Mouse (Mus musculus) liver, postnatal 0 days (tissue): ENCODE measurements around the gene Mknk1. TPM values are rescaled to one million over a fixed set of nuclear protein-coding genes. Genes with fewer than 3 reads are reported as not detected.

ENCODE experiments used
- ATAC-seq: fragments of 200-750 bp; cut with Nextera tagmentation; 2 replicates; pipeline ENCODE4 v1.8.0; 2017; ENCODE audit warnings: mild to moderate bottlenecking, moderate library complexity
- DNase-seq: peaks from one replicate; pipeline ENCODE4 v3.0.0-alpha.2; 2016
- H3K27ac ChIP-seq: fragments of 300-500 bp; sonication (generic); 2 replicates; pipeline ENCODE4 v1.5.1; 2014; ENCODE audit warnings: antibody characterized with exemption, moderate library complexity, mild to moderate bottlenecking, low read depth
- H3K27me3 ChIP-seq: fragments of 300-500 bp; sonication (generic); 2 replicates; pipeline ENCODE4 v1.6.1; 2014; ENCODE audit warnings: low read length, control low read depth, mixed read lengths; ENCODE audit not compliant: insufficient read depth
- H3K36me3 ChIP-seq: fragments of 300-500 bp; sonication (generic); replicated peaks from 2 replicates; pipeline ENCODE4 v1.6.1; 2014; ENCODE audit warnings: mild to moderate bottlenecking, control low read depth, low read length, moderate library complexity, mixed read lengths; ENCODE audit not compliant: insufficient read depth
- H3K4me1 ChIP-seq: fragments of 300-500 bp; sonication (generic); 2 replicates; pipeline ENCODE4 v1.6.1; 2014; ENCODE audit warnings: antibody characterized with exemption, mild to moderate bottlenecking, control low read depth; ENCODE audit not compliant: insufficient read depth
- H3K4me2 ChIP-seq: fragments of 300-500 bp; sonication (generic); 2 replicates; pipeline ENCODE4 v1.6.1; 2014; ENCODE audit warnings: low read depth, mild to moderate bottlenecking, low read length, moderate library complexity, mixed read lengths
- H3K4me3 ChIP-seq: fragments of 300-500 bp; sonication (generic); 2 replicates; pipeline ENCODE4 v1.5.1; 2014; ENCODE audit warnings: low read depth, low read length
- H3K9ac ChIP-seq: fragments of 300-500 bp; sonication (generic); replicated peaks from 2 replicates; pipeline ENCODE4 v1.6.1; 2014; ENCODE audit warnings: mild to moderate bottlenecking, moderate library complexity
- H3K9me3 ChIP-seq: fragments of 300-500 bp; sonication (generic); 2 replicates; pipeline ENCODE4 v1.6.1; 2016; ENCODE audit warnings: mild to moderate bottlenecking, control low read depth, low read length, mixed read lengths
- CTCF ChIP-seq: sonication (generic); IDR thresholded peaks from 2 replicates; pipeline ENCODE4 v1.5.1; 2016; ENCODE audit warnings: antibody characterized with exemption, low read depth
- EP300 ChIP-seq: IDR thresholded peaks from 2 replicates; pipeline ENCODE4 v1.6.1; 2016; ENCODE audit warnings: antibody characterized with exemption, low read depth, mild to moderate bottlenecking
- WGBS: fragments of 180-500 bp; shearing (Covaris S2); extraction: QIAGEN DNeasy Blood & Tissue Kit; methylation state at CpG from one replicate; pipeline ENCODE4 v1.1.7; 2014; ENCODE audit not compliant: insufficient replicate concordance; 5-methylcytosine and 5-hydroxymethylcytosine counted together
- polyA plus RNA-seq: library from polyadenylated mRNA; unstranded; fragments of >200 nt; fragmentation: Nextera tagmentation; extraction: Ambion mirVana; gene quantifications from 2 replicates; pipeline ENCODE4 v1.2.1, GENCODE M21; 2015

Mknk1 gene
- polyA plus RNA-seq, 1 experiment from 2014 or later: 37.0 TPM

GRCm38 (mm10) chr4:115857293-115857883, 18.4 kb downstream of the Mknk1 start:
- ATAC-seq (peak; percentile 51), DNase-seq (peak; percentile 47)
- Histone ChIP-seq H3K9me3 (no peaks in the 10 kb centered on the region), H3K4me2 (no peak overlapping the region), H3K4me3 (no peak overlapping the region), H3K36me3 (peaks cover 75% of the 10 kb centered on the region), H3K27me3 (no peaks in the 10 kb centered on the region), H3K27ac (0 out of 2 replicates have a peak overlapping the region, but pooled peaks have one; percentile 44), H3K4me1 (peaks cover 29% of the 10 kb centered on the region), H3K9ac (no peak overlapping the region)
- 56% methylated on average over 9 of the region's 9 CpGs for WGBS
- TF ChIP-seq CTCF (no peak), EP300 (no peak)

- no peak overlapping the region for H3K27ac ChIP-seq
- H3K4me2 ChIP-seq: no peak overlapping the region
- no peak overlapping the region for H3K9ac ChIP-seq
- peaks cover 80% of the 10 kb centered on the region for H3K36me3 ChIP-seq
- H3K27me3 ChIP-seq: no peaks in the 10 kb centered on the region
- no peak for TF ChIP-seq EP300
- TF ChIP-seq CTCF: no peak
- H3K4me3 ChIP-seq: no peak overlapping the region
- ATAC-seq (no peak), DNase-seq (no peak)
- no peaks in the 10 kb centered on the region for H3K9me3 ChIP-seq
- 88% methylated on average over 7 of the region's 7 CpGs for WGBS
- no peaks in the 10 kb centered on the region for H3K4me1 ChIP-seq
Observed at GRCm38 (mm10) chr4:115863352-115863751, 24.4 kb downstream of the Mknk1 start.

DNA sequence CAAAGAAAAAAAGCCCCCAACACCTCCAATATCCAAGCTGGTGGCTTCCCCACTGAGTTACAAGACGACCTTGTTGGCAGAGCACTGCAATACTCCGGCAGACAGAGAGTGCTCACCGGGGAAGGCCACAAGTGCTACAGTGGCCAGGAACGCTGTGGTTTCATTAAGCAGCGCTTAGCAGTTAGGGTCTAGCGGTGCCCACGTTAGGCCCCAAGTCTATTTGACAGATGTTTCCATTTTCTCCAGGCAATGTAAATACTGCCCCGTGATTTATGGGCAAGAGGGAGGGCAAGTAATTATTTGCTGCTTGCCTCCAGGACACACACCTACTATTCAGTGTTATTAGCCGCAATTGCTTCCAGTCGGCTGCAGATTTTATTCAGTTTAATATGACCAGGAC, 24.9 kb downstream of the Mknk1 start:
- no peaks in the 10 kb centered on the region for H3K4me1 ChIP-seq
- no peak for DNase-seq
- no peak overlapping the region for H3K27ac ChIP-seq
- no peaks in the 10 kb centered on the region for H3K27me3 ChIP-seq
- H3K4me3 ChIP-seq: no peak overlapping the region
- H3K9me3 ChIP-seq: no peaks in the 10 kb centered on the region
- no peak overlapping the region for H3K9ac ChIP-seq
- WGBS: 77% methylated on average over 10 of the region's 10 CpGs
- H3K36me3 ChIP-seq: peaks cover 84% of the 10 kb centered on the region
- ATAC-seq: no peak
- H3K4me2 ChIP-seq: no peak overlapping the region
- TF ChIP-seq EP300 (no peak), CTCF (no peak)

DNA sequence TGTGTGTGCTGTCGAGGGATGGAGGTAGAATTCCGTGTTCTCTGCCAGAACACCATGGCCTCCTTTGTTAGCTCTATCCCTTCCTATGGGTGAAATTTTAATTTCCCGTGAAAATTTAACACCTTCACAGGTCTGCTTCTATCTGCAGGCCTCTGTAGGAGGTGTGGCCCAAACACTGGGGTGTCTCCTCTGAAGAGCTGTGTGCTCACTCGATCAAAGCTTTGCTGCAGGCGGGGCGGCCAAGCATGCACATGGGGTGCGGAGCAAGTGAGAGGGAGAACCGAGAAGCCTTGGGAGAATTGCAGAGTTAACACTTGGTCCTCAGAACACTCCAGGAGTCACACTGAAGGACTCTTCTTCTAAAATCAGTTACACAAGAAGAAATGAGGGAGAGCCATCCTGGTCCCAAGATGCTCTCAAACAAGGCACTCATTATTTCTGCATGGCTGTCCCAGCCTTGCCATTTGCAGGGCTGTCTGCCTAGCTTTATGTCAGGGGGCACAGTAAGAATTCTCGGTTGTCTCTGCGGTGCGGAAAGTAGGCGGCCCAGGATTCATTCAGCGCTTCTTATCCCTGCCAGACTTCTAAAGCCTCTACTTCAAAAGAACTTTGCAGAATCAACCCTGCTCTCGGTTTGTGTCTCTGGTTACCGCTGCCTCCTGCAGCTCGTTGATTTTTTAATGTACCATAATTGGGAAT, 30.7 kb downstream of the Mknk1 start:
- WGBS: 78% methylated on average over 16 of the region's 16 CpGs
- Histone ChIP-seq H3K4me3 (no peak overlapping the region), H3K4me2 (no peak overlapping the region), H3K27me3 (no peaks in the 10 kb centered on the region), H3K9ac (no peak overlapping the region), H3K36me3 (peaks cover 84% of the 10 kb centered on the region), H3K4me1 (no peaks in the 10 kb centered on the region), H3K9me3 (no peaks in the 10 kb centered on the region), H3K27ac (no peak overlapping the region)
- DNase-seq (no peak), ATAC-seq (no peak)
- no peak for TF ChIP-seq EP300

GRCm38 (mm10) chr4:115873231-115873630, 34.2 kb downstream of the Mknk1 start:
- H3K9me3 ChIP-seq: no peaks in the 10 kb centered on the region
- H3K4me2 ChIP-seq: no peak overlapping the region
- peaks cover 90% of the 10 kb centered on the region for H3K36me3 ChIP-seq
- H3K9ac ChIP-seq: no peak overlapping the region
- no peak overlapping the region for H3K27ac ChIP-seq
- H3K4me3 ChIP-seq: no peak overlapping the region
- 91% methylated on average over 3 of the region's 3 CpGs for WGBS
- no peak for ATAC-seq
- H3K4me1 ChIP-seq: no peaks in the 10 kb centered on the region
- DNase-seq: no peak
- TF ChIP-seq EP300 (no peak), CTCF (no peak)
- H3K27me3 ChIP-seq: no peaks in the 10 kb centered on the region

- ATAC-seq: no peak
- H3K27me3 ChIP-seq: no peaks in the 10 kb centered on the region
- DNase-seq: no peak
- no peaks in the 10 kb centered on the region for H3K4me1 ChIP-seq
- TF ChIP-seq EP300 (no peak), CTCF (no peak)
- no peaks in the 10 kb centered on the region for H3K9me3 ChIP-seq
- no peak overlapping the region for H3K4me2 ChIP-seq
- no peak overlapping the region for H3K4me3 ChIP-seq
- H3K27ac ChIP-seq: no peak overlapping the region
- H3K9ac ChIP-seq: no peak overlapping the region
- WGBS: 38% methylated on average over 11 of the region's 11 CpGs
- peaks cover 43% of the 10 kb centered on the region for H3K36me3 ChIP-seq
Observed at GRCm38 (mm10) chr4:115878216-115878678, 39.2 kb downstream of the Mknk1 start.
